Mouse (Mus musculus) thymus, adult 2 months (tissue): ENCODE results near the gene Hk1. TPM values are rescaled to one million over a fixed set of nuclear protein-coding genes. Genes with fewer than 3 reads are reported as not detected.

ENCODE experiments used
- DNase-seq: peaks from one replicate; pipeline ENCODE4 v3.0.0; 2021
- H3K27ac ChIP-seq: fragments of 200-500 bp; 2 replicates; pipeline ENCODE4 v1.5.1; 2012; ENCODE audit warnings: low read length, control low read depth; ENCODE audit not compliant: control insufficient read depth, insufficient read depth
- H3K27me3 ChIP-seq: fragments of 200-500 bp; 2 replicates; pipeline ENCODE4 v1.6.1; 2012; ENCODE audit warnings: mild to moderate bottlenecking, low read length, moderate library complexity, mixed read lengths; ENCODE audit not compliant: control insufficient read depth, insufficient read depth
- H3K36me3 ChIP-seq: fragments of 200-500 bp; 2 replicates; pipeline ENCODE4 v1.6.1; 2012; ENCODE audit warnings: mild to moderate bottlenecking, low read length, moderate library complexity; ENCODE audit not compliant: control insufficient read depth, insufficient read depth
- H3K4me1 ChIP-seq: fragments of 200-500 bp; replicated peaks from 2 replicates; pipeline ENCODE4 v1.6.1; 2012; ENCODE audit warnings: low read length; ENCODE audit not compliant: control insufficient read depth, insufficient read depth
- H3K4me3 ChIP-seq: fragments of 200-500 bp; 2 replicates; pipeline ENCODE4 v1.5.1; 2012; ENCODE audit warnings: mild to moderate bottlenecking, low read length, control low read depth, moderate library complexity; ENCODE audit not compliant: control insufficient read depth, insufficient read depth
- CTCF ChIP-seq: fragments of 200-500 bp; IDR thresholded peaks from 2 replicates; pipeline ENCODE4 v1.5.1; 2012; ENCODE audit warnings: mild to moderate bottlenecking, control low read depth, low read length, moderate library complexity, borderline replicate concordance; ENCODE audit not compliant: control insufficient read depth, poor library complexity, insufficient read depth; ENCODE audit errors: extremely low read depth
- POLR2A ChIP-seq: fragments of 200-500 bp; IDR thresholded peaks from 2 replicates; pipeline ENCODE4 v1.6.1; 2012; ENCODE audit warnings: mild to moderate bottlenecking, low read length, control low read depth, moderate library complexity; ENCODE audit not compliant: control insufficient read depth, poor library complexity, insufficient read depth; ENCODE audit errors: extremely low read depth
- WGBS: fragments of 180-500 bp; shearing (Covaris S2); methylation state at CpG from one replicate; pipeline ENCODE4 v1.1.7; 2018; 5-methylcytosine and 5-hydroxymethylcytosine counted together
- polyA plus RNA-seq: library from polyadenylated mRNA; depleted of rRNA; stranded (reverse); fragments of >200 nt; gene quantifications from 2 replicates; pipeline ENCODE4 v1.2.3, GENCODE M21; 2012

Gene Hk1
- polyA plus RNA-seq, 1 experiment, result 52.1 TPM

DNA sequence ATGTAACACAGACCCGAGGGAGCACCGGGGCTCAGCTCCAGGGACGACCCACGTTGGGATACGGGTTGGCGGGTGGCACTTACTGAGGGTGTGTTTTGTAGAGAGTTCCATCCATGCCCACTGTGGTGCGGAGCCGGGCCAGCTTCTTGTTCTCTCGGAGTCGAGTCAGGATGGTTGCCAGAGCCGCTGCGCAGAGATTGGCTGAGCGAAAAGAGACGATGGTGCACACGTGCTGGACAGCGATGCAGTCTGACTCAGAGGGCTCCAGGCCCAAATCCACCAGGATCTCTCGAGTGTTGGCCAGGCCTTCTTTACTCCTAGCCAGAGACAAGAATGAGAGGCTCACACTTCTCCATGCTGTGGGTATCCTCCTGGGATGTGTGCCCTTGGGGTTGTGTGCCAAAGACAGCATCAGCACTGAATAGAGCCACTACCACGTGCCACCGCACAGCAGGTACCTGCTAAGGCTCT lies 22.0 kb upstream of the Hk1 start:
- H3K4me3 ChIP-seq, result no peak overlapping the region
- WGBS, result 90% methylated on average over 19 of the region's 19 CpGs
- no peaks in the 10 kb centered on the region for H3K36me3 ChIP-seq
- H3K27me3 ChIP-seq, result no peaks in the 10 kb centered on the region
- no peak overlapping the region for H3K27ac ChIP-seq
- DNase-seq, result no peak
- peaks cover 4% of the 10 kb centered on the region for H3K4me1 ChIP-seq
- TF ChIP-seq CTCF (no peak), POLR2A (no peak)

DNA sequence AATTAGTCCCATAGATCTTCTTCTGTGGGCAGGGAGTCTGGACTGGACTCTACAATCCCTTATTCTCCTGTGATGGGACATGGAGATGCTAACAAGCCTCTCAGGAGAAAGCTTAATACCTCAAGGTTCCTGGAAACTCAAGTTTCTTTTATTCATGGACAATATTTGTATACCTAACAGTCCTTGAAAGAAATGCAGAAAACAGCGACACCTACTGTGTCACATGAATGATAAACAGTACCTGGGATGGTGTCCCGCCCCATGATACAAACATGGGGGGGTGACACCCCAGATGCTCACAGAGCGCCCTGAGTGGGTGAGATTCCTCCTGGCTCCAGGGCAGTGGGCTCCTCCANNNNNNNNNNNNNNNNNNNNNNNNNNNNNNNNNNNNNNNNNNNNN lies 3.3 kb upstream of the Hk1 start:
- H3K27me3 ChIP-seq, result no peaks in the 10 kb centered on the region
- H3K4me1 ChIP-seq, result no peaks in the 10 kb centered on the region
- H3K4me3 ChIP-seq, result no peak overlapping the region
- no peak for DNase-seq
- no peak overlapping the region for H3K27ac ChIP-seq
- TF ChIP-seq POLR2A, result no peak
- no peak for TF ChIP-seq CTCF
- WGBS, result 88% methylated on average over 3 of the region's 3 CpGs
- H3K36me3 ChIP-seq, result no peaks in the 10 kb centered on the region

GRCm38 (mm10) chr10:62380936-62381335 lies 1.2 kb upstream of the Hk1 start:
- H3K27ac ChIP-seq, result no peak overlapping the region
- TF ChIP-seq POLR2A (no peak), CTCF (no peak)
- H3K4me3 ChIP-seq, result no peak overlapping the region
- H3K36me3 ChIP-seq, result no peaks in the 10 kb centered on the region
- no peak for DNase-seq
- H3K27me3 ChIP-seq, result no peaks in the 10 kb centered on the region
- no peaks in the 10 kb centered on the region for H3K4me1 ChIP-seq

DNA sequence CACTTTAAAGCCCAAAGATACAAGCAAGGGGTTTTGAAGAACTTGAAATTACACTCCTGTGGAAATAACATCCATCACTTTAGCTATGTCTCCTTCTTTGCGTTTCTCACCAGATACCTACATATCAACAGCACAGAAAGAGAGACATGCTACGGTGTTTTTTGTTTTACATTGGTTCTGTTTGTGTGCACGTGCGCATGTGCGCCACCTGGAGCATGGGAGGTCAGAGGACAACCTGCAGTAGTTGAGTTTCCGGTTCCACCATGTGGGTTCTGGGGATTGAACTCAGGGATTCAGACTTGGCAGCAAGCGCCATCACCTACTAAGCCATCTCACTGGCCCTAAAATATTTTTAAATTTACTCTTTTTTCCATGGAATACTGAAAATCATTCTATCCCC lies 20.9 kb downstream of the Hk1 start:
- H3K27ac ChIP-seq, result no peak overlapping the region
- no peaks in the 10 kb centered on the region for H3K4me1 ChIP-seq
- WGBS, result 90% methylated on average over 7 of the region's 7 CpGs
- no peaks in the 10 kb centered on the region for H3K36me3 ChIP-seq
- no peak for TF ChIP-seq CTCF
- no peak for TF ChIP-seq POLR2A
- no peaks in the 10 kb centered on the region for H3K27me3 ChIP-seq
- H3K4me3 ChIP-seq, result no peak overlapping the region
- peak; percentile 27 for DNase-seq

- TF ChIP-seq CTCF (no peak), POLR2A (no peak)
- Histone ChIP-seq H3K4me3 (no peak overlapping the region), H3K36me3 (no peaks in the 10 kb centered on the region), H3K27me3 (no peaks in the 10 kb centered on the region), H3K27ac (no peak overlapping the region), H3K4me1 (no peaks in the 10 kb centered on the region)
- no peak for DNase-seq
- WGBS, result 92% methylated on average over 17 of the region's 17 CpGs
Observed at GRCm38 (mm10) chr10:62356105-62356730, 23.5 kb downstream of the Hk1 start.

- Histone ChIP-seq H3K36me3 (no peaks in the 10 kb centered on the region), H3K4me1 (peaks cover 6% of the 10 kb centered on the region), H3K27me3 (no peaks in the 10 kb centered on the region), H3K4me3 (no peak overlapping the region), H3K27ac (no peak overlapping the region)
- DNase-seq, result no peak
- no peak for TF ChIP-seq CTCF
- TF ChIP-seq POLR2A, result no peak
- 94% methylated on average over 5 of the region's 5 CpGs for WGBS
Observed at GRCm38 (mm10) chr10:62345147-62345546, 34.6 kb downstream of the Hk1 start.
